Mouse (Mus musculus) heart, postnatal 0 days (tissue): Measurements from ENCODE around the gene Sema3d. TPM values are rescaled to one million over a fixed set of nuclear protein-coding genes. Genes with fewer than 3 reads are reported as not detected.

Experiments
- ATAC-seq: fragments of 200-750 bp; cut with Nextera tagmentation; 2 replicates; pipeline ENCODE4 v1.8.0; 2017; ENCODE audit warnings: low read depth, moderate number of reproducible peaks, moderate library complexity; ENCODE audit not compliant: insufficient read depth
- DNase-seq: peaks from one replicate; pipeline ENCODE4 v3.0.0-alpha.2; 2016; ENCODE audit warnings: low spot score
- H3K27ac ChIP-seq: fragments of 300-500 bp; sonication (generic); 2 replicates; pipeline ENCODE4 v1.5.1; 2014; ENCODE audit warnings: low read depth, mild to moderate bottlenecking
- H3K27me3 ChIP-seq: fragments of 300-500 bp; sonication (generic); 2 replicates; pipeline ENCODE4 v1.6.1; 2014; ENCODE audit warnings: low read length, mixed read lengths; ENCODE audit not compliant: control insufficient read depth, insufficient read depth
- H3K36me3 ChIP-seq: fragments of 300-500 bp; sonication (generic); replicated peaks from 2 replicates; pipeline ENCODE4 v1.6.1; 2014; ENCODE audit warnings: low read length, mixed read lengths; ENCODE audit not compliant: control insufficient read depth, insufficient read depth
- H3K4me1 ChIP-seq: fragments of 300-500 bp; sonication (generic); 2 replicates; pipeline ENCODE4 v1.6.1; 2014; ENCODE audit warnings: antibody characterized with exemption; ENCODE audit not compliant: control insufficient read depth, insufficient read depth
- H3K4me2 ChIP-seq: fragments of 300-500 bp; sonication (generic); 2 replicates; pipeline ENCODE4 v1.6.1; 2014; ENCODE audit warnings: low read depth, mild to moderate bottlenecking, low read length, moderate library complexity
- H3K4me3 ChIP-seq: fragments of 300-500 bp; sonication (generic); 2 replicates; pipeline ENCODE4 v1.5.1; 2014; ENCODE audit warnings: low read depth, low read length
- H3K9ac ChIP-seq: fragments of 300-500 bp; sonication (generic); replicated peaks from 2 replicates; pipeline ENCODE4 v1.6.1; 2014; ENCODE audit warnings: low read depth, low read length, mixed read lengths
- H3K9me3 ChIP-seq: fragments of 300-500 bp; sonication (generic); replicated peaks from 2 replicates; pipeline ENCODE4 v1.6.1; 2016; ENCODE audit warnings: low read length; ENCODE audit not compliant: control insufficient read depth
- CTCF ChIP-seq: IDR thresholded peaks from 2 replicates; pipeline ENCODE4 v1.5.1; 2016; ENCODE audit warnings: antibody characterized with exemption, control low read depth, low read depth
- EP300 ChIP-seq: IDR thresholded peaks from 2 replicates; pipeline ENCODE4 v1.6.1; 2016; ENCODE audit warnings: antibody characterized with exemption, low read depth
- WGBS: fragments of 180-500 bp; shearing (Covaris S2); extraction: QIAGEN DNeasy Blood & Tissue Kit; methylation state at CpG from one replicate; pipeline ENCODE4 v1.1.7; 2014; 5-methylcytosine and 5-hydroxymethylcytosine counted together
- polyA plus RNA-seq: library from polyadenylated mRNA; unstranded; fragments of >200 nt; fragmentation: Nextera tagmentation; extraction: Ambion mirVana; gene quantifications from 2 replicates; pipeline ENCODE4 v1.2.1, GENCODE M21; 2015
- total RNA-seq: library from RNA; depleted of rRNA; stranded (reverse); fragments of >200 nt; gene quantifications from 2 replicates; pipeline ENCODE4 v1.2.3, GENCODE M21; 2014; ENCODE audit warnings: low replicate concordance

Gene Sema3d
- total and polyA plus RNA-seq, 2 experiments from 2014 or later: 3.8 to 4.7 TPM

DNA sequence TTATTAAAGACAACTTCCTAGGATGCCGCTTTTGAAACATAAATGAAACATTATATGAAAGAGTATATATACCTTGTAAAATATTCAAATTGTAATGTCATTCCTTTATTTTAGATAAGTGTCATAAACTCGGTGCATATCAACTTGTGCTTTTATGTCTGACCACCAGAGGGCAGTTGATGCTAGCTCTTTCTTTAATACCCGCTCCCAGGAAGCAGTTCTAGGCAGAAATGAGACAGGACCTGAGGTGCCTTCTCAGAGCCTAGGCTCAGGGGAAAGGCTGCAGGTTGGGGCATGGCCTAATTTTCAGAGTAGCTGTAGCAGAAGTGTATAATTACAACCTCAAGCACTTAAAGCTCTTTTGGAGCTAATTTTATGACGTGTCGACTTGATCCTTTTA lies 179.0 kb downstream of the Sema3d start:
- H3K36me3 ChIP-seq: no peaks in the 10 kb centered on the region
- H3K4me3 ChIP-seq: no peak overlapping the region
- no peaks in the 10 kb centered on the region for H3K4me1 ChIP-seq
- H3K27ac ChIP-seq: no peak overlapping the region
- no peaks in the 10 kb centered on the region for H3K9me3 ChIP-seq
- H3K4me2 ChIP-seq: no peak overlapping the region
- H3K9ac ChIP-seq: no peak overlapping the region
- DNase-seq: peak; percentile 72
- WGBS: 36% methylated on average over 5 of the region's 5 CpGs
- no peak for ATAC-seq
- no peaks in the 10 kb centered on the region for H3K27me3 ChIP-seq
- TF ChIP-seq CTCF (peak; percentile 85), EP300 (no peak)

DNA sequence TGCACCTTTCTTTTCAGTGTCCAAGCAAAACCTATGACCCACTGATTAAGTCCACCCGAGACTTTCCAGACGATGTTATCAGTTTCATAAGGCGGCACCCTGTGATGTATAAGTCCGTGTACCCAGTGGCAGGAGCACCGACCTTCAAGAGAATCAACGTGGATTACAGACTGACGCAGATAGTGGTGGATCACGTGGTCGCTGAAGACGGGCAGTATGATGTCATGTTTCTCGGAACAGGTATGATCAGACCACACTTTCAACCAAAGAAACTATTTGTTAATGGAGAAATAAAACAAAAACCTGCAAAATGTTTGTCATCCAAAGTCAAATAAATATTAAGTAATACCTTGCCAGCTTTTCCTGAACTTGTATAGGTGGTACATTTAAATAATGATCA lies 179.9 kb downstream of the Sema3d start:
- no peak for DNase-seq
- ATAC-seq: no peak
- 72% methylated on average over 11 of the region's 11 CpGs for WGBS

DNA sequence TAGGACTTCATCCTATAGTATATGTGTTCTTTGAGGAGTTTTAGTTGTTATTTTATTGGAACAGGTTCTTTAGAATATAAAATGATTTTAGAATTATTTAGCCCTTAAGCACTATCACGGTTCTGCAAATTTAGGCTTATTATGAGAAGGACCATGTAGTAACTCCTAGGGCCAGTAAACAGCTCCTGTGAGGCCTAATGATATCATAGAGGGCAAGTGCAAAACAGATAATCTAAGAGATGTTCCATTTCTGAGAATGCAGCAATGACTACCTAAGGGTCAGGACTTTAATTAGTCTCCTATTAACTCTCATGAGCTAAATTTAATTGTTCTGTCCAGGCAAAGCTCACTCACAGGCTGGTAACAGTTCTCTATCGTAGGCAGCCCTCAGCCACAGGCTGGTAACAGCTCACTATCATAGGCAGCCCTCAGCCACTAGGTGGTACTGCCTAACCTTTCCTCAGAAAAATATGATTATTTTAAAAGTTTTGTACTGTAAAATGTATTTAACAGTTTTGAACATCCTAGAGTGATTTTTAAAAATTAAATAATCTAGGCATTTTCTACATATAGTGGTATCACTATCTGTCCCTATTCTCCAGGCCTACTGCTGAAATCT lies 181.5 kb downstream of the Sema3d start:
- WGBS: 58% methylated on average over 2 of the region's 2 CpGs
- no peak for ATAC-seq

More for the DNA sequence above, 179.9 kb downstream of the Sema3d start:
- no peak overlapping the region for H3K4me3 ChIP-seq
- no peak overlapping the region for H3K27ac ChIP-seq
- no peaks in the 10 kb centered on the region for H3K27me3 ChIP-seq
- no peaks in the 10 kb centered on the region for H3K36me3 ChIP-seq
- no peaks in the 10 kb centered on the region for H3K4me1 ChIP-seq
- H3K4me2 ChIP-seq: no peak overlapping the region
- TF ChIP-seq EP300: no peak
- TF ChIP-seq CTCF: no peak
- H3K9ac ChIP-seq: no peak overlapping the region
- no peaks in the 10 kb centered on the region for H3K9me3 ChIP-seq

DNA sequence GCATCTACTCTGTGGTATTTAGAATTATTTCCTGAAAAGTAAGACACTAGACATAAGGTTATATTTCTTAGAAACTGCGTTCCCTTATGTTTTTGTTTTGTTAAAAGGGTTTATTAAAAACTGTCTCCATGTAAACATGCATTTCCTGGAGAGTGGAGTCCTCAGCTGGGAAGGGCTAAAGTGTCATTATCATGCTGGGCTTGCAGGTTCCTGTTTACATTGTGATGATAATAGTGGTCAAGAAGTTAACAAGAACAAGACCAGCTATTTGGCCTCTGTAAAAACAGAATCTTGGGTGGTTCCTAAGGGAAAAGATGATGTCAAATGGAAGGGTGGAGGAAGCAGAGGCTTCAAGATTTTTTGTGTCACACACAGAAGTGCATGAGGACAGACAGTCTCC lies 183.4 kb downstream of the Sema3d start:
- 52% methylated on average over 1 of the region's 1 CpGs for WGBS

More for the DNA sequence above, 181.5 kb downstream of the Sema3d start:
- DNase-seq: no peak
- no peaks in the 10 kb centered on the region for H3K4me1 ChIP-seq
- no peaks in the 10 kb centered on the region for H3K27me3 ChIP-seq
- no peak overlapping the region for H3K4me2 ChIP-seq
- H3K4me3 ChIP-seq: no peak overlapping the region
- no peak overlapping the region for H3K9ac ChIP-seq
- H3K36me3 ChIP-seq: no peaks in the 10 kb centered on the region
- no peaks in the 10 kb centered on the region for H3K9me3 ChIP-seq
- H3K27ac ChIP-seq: no peak overlapping the region
- TF ChIP-seq EP300 (no peak), CTCF (peak; percentile 42)

DNA sequence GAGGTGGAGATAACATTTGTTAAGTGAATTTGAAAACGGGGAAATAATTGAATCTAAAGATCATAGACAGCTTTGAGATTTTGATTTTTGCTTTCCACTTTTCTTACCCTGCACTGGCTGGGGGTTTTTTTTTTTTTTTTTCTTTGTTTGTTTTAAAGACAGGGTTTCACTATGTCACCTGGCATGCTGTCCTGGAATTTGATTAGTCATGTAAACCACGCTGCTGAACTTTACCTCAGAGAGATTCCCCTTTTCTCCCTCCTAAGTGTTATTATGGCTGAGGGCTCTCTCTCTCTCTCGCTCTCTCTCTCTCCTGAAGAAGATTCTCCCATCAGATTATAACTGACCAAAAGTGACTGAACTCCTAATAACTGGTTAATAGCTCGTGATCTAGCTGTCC lies 191.4 kb downstream of the Sema3d start:
- TF ChIP-seq EP300: no peak
- no peak for TF ChIP-seq CTCF
- WGBS: 53% methylated on average over 4 of the region's 4 CpGs

More for the DNA sequence above, 183.4 kb downstream of the Sema3d start:
- Histone ChIP-seq H3K4me3 (no peak overlapping the region), H3K36me3 (no peaks in the 10 kb centered on the region), H3K9me3 (no peaks in the 10 kb centered on the region), H3K27ac (no peak overlapping the region), H3K4me2 (no peak overlapping the region), H3K27me3 (no peaks in the 10 kb centered on the region), H3K9ac (no peak overlapping the region), H3K4me1 (no peaks in the 10 kb centered on the region)
- DNase-seq (no peak), ATAC-seq (no peak)
- no peak for TF ChIP-seq EP300
- TF ChIP-seq CTCF: no peak

DNA sequence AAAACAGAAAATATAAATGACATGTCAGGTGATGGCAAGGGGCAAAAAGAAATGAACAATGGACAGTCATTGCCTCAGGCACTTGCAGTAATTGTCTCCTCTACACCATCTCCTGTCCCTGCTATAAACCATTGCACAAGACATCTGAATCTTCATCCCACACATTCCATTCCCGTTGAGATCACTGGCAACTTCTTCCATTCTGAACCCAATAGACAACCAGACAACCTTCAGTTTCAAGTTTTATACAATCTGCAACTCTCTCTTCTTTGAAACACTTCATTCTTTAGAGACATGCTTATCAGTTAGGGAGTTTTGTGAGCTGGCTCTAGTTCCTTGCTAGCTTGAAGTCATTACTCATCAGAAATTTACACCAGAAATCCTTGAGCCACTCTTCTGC lies 192.1 kb downstream of the Sema3d start:
- Histone ChIP-seq H3K9me3 (no peaks in the 10 kb centered on the region), H3K4me3 (no peak overlapping the region), H3K4me2 (no peak overlapping the region), H3K36me3 (no peaks in the 10 kb centered on the region), H3K27me3 (no peaks in the 10 kb centered on the region), H3K27ac (no peak overlapping the region), H3K4me1 (no peaks in the 10 kb centered on the region), H3K9ac (no peak overlapping the region)
- DNase-seq (no peak), ATAC-seq (no peak)
- WGBS: 38% methylated on average over 1 of the region's 1 CpGs
- TF ChIP-seq EP300 (no peak), CTCF (no peak)

More for the DNA sequence above, 191.4 kb downstream of the Sema3d start:
- Histone ChIP-seq H3K27me3 (no peaks in the 10 kb centered on the region), H3K4me3 (no peak overlapping the region), H3K4me2 (no peak overlapping the region), H3K9me3 (no peaks in the 10 kb centered on the region), H3K36me3 (no peaks in the 10 kb centered on the region), H3K4me1 (no peaks in the 10 kb centered on the region), H3K9ac (no peak overlapping the region), H3K27ac (no peak overlapping the region)
- ATAC-seq (no peak), DNase-seq (no peak)
